Mouse (Mus musculus) Patski (cell line): ENCODE measurements at regions not wholly inside any gene's neighbourhood (a gene's known extent, or its start where the extent isn't known, plus 50 kb on each side); places are given as distances from the start of the nearest gene placed in this dataset.

ENCODE experiments used
- ATAC-seq: fragments of 100-300 bp; one replicate; pipeline ENCODE4 v1.8.0; 2021
- CTCF ChIA-PET: fragments of 350-600 bp; sonication (Branson Sonifier 250); formaldehyde crosslinking; loops from one replicate; lab custom pipeline; 2022; ENCODE audit warnings: inconsistent platforms; lab: Charles Lee
- POLR2A ChIA-PET: fragments of 350-600 bp; sonication (Branson Sonifier 250); formaldehyde crosslinking; loops from one replicate; lab custom pipeline; 2022; ENCODE audit warnings: antibody characterized with exemption, inconsistent platforms; lab: Charles Lee
- DNase-seq: peaks from one replicate; pipeline ENCODE4 v3.0.0-alpha.2; 2011; ENCODE audit warnings: low read depth, low spot score
- H3K27me3 ChIP-seq: fragments of 371-371 bp; one replicate; pipeline ENCODE4 v1.5.1; 2021
- CTCF ChIP-seq: fragments of 100-300 bp; IDR thresholded peaks from one replicate; pipeline ENCODE4 v1.5.1; 2021
- in situ Hi-C: fragments of 300-500 bp; cut with MboI; formaldehyde crosslinking; loops from 3 replicates; pipeline ENCODE4 v1.11.1; 2018; ENCODE audit warnings: low pct_unique_long_range_greater_than_20kb, mixed read lengths

DNA sequence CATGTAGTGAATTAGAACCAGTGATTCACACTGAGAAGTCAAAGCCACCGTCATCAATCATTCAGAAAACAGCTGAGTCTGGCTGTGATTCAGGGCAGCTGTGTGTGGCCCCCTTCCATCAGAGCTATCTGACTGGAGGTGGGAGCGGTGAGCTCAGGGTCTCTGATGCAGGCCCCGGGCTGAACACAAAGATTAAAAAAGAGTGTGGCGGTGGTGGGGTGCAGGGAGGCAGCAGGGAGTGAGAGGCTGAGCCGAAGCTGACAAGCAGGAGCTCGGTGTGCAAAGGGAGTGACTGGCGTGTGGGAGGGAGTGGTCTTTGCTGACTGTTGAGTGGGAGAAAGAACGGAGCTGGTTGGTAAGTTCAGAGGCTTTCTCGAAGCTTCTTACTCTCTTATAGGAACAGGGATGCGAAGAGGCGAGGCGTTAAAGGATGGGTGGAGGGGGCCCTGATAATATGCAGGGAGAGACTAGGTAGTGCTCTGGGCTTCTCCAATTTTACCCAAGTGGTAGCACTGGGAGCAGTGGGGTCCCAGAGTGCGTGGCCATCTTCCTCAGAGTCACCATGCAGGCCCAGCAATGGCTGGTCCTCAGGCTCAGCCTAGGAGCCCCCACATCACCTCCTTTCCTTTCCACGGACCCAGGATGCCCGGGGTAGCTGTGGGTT is 116.1 kb upstream of the Fstl4 start:
- CTCF ChIA-PET = interaction anchor here (1.1 to 1.3 kb wide), 2 partner anchors 9 to 19 kb away, joined by 4 to 6 read pairs; no protein-coding TSS in a partner anchor
- no peaks in the 10 kb centered on the region for H3K27me3 ChIP-seq
- in situ Hi-C loops = no loop called here
- ATAC-seq = no peak
- TF ChIP-seq CTCF = no peak
- POLR2A ChIA-PET = no interaction called here
- DNase-seq = no peak

GRCm38 (mm10) chr11:52648849-52649400 is 115.5 kb upstream of the Fstl4 start:
- CTCF ChIA-PET = interaction anchor here (1.3 kb wide), 1 partner anchor 19 kb away, joined by 4 read pairs; no protein-coding TSS in a partner anchor
- in situ Hi-C loops = no loop called here
- no peak for DNase-seq

GRCm38 (mm10) chr11:52654640-52655039 is 109.8 kb upstream of the Fstl4 start:
- no peak for TF ChIP-seq CTCF
- DNase-seq (no peak), ATAC-seq (no peak)
- ChIA-PET CTCF (no interaction called here), POLR2A (no interaction called here)
- no peaks in the 10 kb centered on the region for H3K27me3 ChIP-seq
- in situ Hi-C loops = no loop called here

More at GRCm38 (mm10) chr11:52648849-52649400, 115.5 kb upstream of the Fstl4 start:
- no peak for TF ChIP-seq CTCF
- H3K27me3 ChIP-seq = no peaks in the 10 kb centered on the region
- POLR2A ChIA-PET = no interaction called here
- no peak for ATAC-seq

GRCm38 (mm10) chr11:52655720-52656474 is 108.5 kb upstream of the Fstl4 start:
- CTCF ChIA-PET = no interaction called here
- DNase-seq (peak; percentile 13), ATAC-seq (peak; percentile 72)
- POLR2A ChIA-PET = no interaction called here
- TF ChIP-seq CTCF = no peak
- no peaks in the 10 kb centered on the region for H3K27me3 ChIP-seq
- in situ Hi-C loops = no loop called here

DNA sequence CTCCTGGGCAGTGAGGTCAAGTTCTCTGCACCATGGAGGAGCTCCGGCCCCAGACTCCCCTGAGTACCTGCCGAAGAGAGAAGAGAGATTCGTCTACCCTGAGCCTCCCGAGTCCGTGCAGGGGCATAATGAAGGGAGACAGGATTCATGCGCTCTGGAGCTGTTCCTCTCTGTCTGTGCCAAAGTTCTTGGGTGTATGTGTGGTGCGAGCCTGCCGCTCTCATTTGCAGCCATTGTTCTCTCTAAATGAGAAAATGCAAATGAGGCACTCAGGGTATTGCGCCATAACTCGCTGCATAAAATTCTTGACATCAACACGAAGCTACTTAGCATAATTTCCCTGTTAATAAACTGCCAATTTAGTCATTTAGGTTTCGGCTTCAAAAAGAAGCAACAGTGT is 103.2 kb upstream of the Fstl4 start:
- DNase-seq = no peak
- H3K27me3 ChIP-seq = no peaks in the 10 kb centered on the region
- no peak for TF ChIP-seq CTCF
- ChIA-PET CTCF (no interaction called here), POLR2A (no interaction called here)
- no peak for ATAC-seq
- in situ Hi-C loops = no loop called here

GRCm38 (mm10) chr11:52661894-52662593 is 102.4 kb upstream of the Fstl4 start:
- CTCF ChIA-PET = interaction anchor here (1.8 kb wide), 1 partner anchor 32 kb away, joined by 3 read pairs; no protein-coding TSS in a partner anchor
- POLR2A ChIA-PET = interaction anchor here (0.6 kb wide), 1 partner anchor 84 kb away, joined by 5 read pairs; no protein-coding TSS in a partner anchor
- in situ Hi-C loops = no loop called here
- no peak for DNase-seq
- no peak for TF ChIP-seq CTCF
- H3K27me3 ChIP-seq = no peaks in the 10 kb centered on the region
- ATAC-seq = no peak

GRCm38 (mm10) chr11:52665343-52665742 is 99.1 kb upstream of the Fstl4 start:
- ATAC-seq (no peak), DNase-seq (no peak)
- no peak for TF ChIP-seq CTCF
- POLR2A ChIA-PET = no interaction called here
- H3K27me3 ChIP-seq = no peaks in the 10 kb centered on the region
- CTCF ChIA-PET = no interaction called here
- in situ Hi-C loops = no loop called here

- CTCF ChIA-PET = no interaction called here
- ATAC-seq = no peak
- POLR2A ChIA-PET = no interaction called here
- TF ChIP-seq CTCF = no peak
- H3K27me3 ChIP-seq = peaks cover 10% of the 10 kb centered on the region
- in situ Hi-C loops = no loop called here
- no peak for DNase-seq
These were observed 89.4 kb upstream of the Fstl4 start for GRCm38 (mm10) chr11:52675022-52675421.

DNA sequence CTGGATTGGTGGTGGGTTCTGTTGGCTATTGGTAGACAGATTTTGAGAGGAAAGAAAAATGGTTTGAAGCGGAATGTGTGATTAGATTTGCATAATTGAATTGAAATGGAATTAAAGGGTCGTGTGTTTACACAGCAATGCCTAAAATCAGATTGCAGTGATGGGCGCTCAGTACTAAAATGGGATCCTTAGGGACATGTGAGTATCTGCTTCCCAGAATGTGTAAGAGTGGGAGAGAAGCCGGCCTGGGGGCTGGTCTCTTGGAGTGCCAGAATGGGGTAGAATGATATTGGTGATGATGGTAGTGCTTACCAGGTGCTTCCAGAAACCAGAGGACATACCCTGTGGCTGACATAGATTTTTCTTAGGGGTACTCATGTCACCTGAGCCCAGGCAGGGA is 86.2 kb upstream of the Fstl4 start:
- no peak for TF ChIP-seq CTCF
- peaks cover 7% of the 10 kb centered on the region for H3K27me3 ChIP-seq
- POLR2A ChIA-PET = no interaction called here
- DNase-seq (no peak), ATAC-seq (no peak)
- CTCF ChIA-PET = no interaction called here
- in situ Hi-C loops = no loop called here

DNA sequence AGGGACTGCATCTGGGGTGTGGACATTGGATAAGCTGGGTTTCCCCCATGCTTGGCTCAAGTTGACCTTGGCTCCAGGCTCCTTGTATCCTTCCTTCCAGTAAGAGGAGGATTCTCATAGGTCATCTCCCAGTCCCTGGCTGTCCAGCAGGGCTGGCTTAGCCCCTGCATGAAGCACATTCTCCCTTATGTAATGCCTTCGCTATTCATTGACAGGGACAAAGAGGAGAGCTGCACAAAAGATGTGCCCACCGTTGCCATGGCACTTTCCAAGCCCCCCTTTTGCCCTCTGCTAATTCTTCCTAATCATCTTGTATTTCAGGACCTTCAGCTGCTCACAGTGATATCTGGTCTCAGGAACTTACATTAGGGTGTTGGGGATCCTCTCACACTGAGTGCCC is 79.0 kb upstream of the Fstl4 start:
- ChIA-PET POLR2A (no interaction called here), CTCF (no interaction called here)
- TF ChIP-seq CTCF = no peak
- in situ Hi-C loops = no loop called here
- ATAC-seq (no peak), DNase-seq (no peak)
- no peaks in the 10 kb centered on the region for H3K27me3 ChIP-seq
